Mouse (Mus musculus) kidney, postnatal 14 days (tissue): ENCODE data around the gene Prdm16.

Experiments used
- DNase-seq: peaks from one replicate; pipeline ENCODE4 v3.0.0; 2022; ENCODE audit warnings: mixed read lengths

Gene Prdm16

GRCm38 (mm10) chr4:154328431-154328830 is 308.2 kb downstream of the Prdm16 start:
- no peak for DNase-seq

- DNase-seq, result no peak
Observed at GRCm38 (mm10) chr4:154325410-154325809, 311.3 kb downstream of the Prdm16 start.

GRCm38 (mm10) chr4:154313622-154313967 is 323.1 kb downstream of the Prdm16 start:
- no peak for DNase-seq

- no peak for DNase-seq
Observed at GRCm38 (mm10) chr4:154312935-154313621, 323.6 kb downstream of the Prdm16 start.

- DNase-seq, result no peak
Observed at GRCm38 (mm10) chr4:154312143-154312812, 324.4 kb downstream of the Prdm16 start.

- DNase-seq, result no peak
Observed at GRCm38 (mm10) chr4:154310576-154311262, 326.0 kb downstream of the Prdm16 start.

GRCm38 (mm10) chr4:154309131-154309530 is 327.5 kb downstream of the Prdm16 start:
- no peak for DNase-seq

- peak; percentile 72 for DNase-seq
Observed at GRCm38 (mm10) chr4:154301466-154301881, 335.2 kb downstream of the Prdm16 start, which contains the start of gene Arhgef16. Gene Arhgef16 (minus strand): TSS chr4:154301676.

- peak; percentile 87 for DNase-seq
Observed at GRCm38 (mm10) chr4:154299541-154300271, 337.0 kb downstream of the Prdm16 start.

- DNase-seq, result peak; percentile 81
Observed at GRCm38 (mm10) chr4:154297761-154298160, 338.9 kb downstream of the Prdm16 start.

GRCm38 (mm10) chr4:154294262-154294731 is 342.4 kb downstream of the Prdm16 start:
- DNase-seq, result peak; percentile 87

GRCm38 (mm10) chr4:154293735-154294201 is 342.9 kb downstream of the Prdm16 start:
- peak; percentile 37 for DNase-seq

GRCm38 (mm10) chr4:154283671-154284070 is 353.0 kb downstream of the Prdm16 start:
- DNase-seq, result no peak

- DNase-seq, result no peak
Observed at GRCm38 (mm10) chr4:154279481-154279880, 357.2 kb downstream of the Prdm16 start.

- DNase-seq, result peak; percentile 74
Observed at GRCm38 (mm10) chr4:154273000-154273399, 363.7 kb downstream of the Prdm16 start.

GRCm38 (mm10) chr4:154269520-154269919 is 367.2 kb downstream of the Prdm16 start:
- peak; percentile 51 for DNase-seq

- no peak for DNase-seq
Observed at GRCm38 (mm10) chr4:154267511-154267910, 369.2 kb downstream of the Prdm16 start.
